Mouse (Mus musculus) gastrocnemius, postnatal 10 days (tissue): ENCODE results near the gene Rnaseh2c. TPM values are rescaled to one million over a fixed set of nuclear protein-coding genes. Genes with fewer than 3 reads are reported as not detected.
A peak's percentile ranks its signal among the peaks of the same experiment; 100 is the strongest.

Source experiments
- DNase-seq: peaks from one replicate; pipeline ENCODE4 v3.0.0; 2021; ENCODE audit warnings: mixed read lengths
- total RNA-seq, 2 experiments: library from RNA; stranded (reverse); gene quantifications; 2 replicates each; pipeline ENCODE4 v1.2.3; 2021

Gene Rnaseh2c
- total RNA-seq, 2 experiments from 2014 or later = 44.9 to 50.4 TPM

- DNase-seq = no peak
These were observed 29.1 kb upstream of the Rnaseh2c start for GRCm38 (mm10) chr19:5572331-5573125.

DNA sequence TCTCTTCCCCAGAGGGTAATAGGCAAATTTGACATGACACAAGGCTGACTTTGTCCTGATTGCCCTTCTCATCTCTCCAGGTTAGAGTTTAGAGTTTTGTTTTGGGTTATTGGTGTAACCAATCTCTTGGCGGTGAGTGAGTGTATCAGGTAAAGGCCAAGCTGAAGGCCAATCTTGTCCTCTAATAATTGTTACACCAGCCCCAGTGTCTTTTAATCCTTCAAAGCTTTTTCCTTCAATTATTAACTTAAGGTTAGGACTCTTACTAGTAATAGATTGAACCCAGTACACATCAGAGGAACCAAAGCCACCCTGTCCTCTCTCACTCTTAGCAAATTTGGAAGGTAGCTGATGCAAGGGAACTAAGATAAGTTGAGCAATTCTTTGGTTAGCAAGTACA, 26.3 kb upstream of the Rnaseh2c start:
- no peak for DNase-seq

- DNase-seq = no peak
These were observed 21.7 kb upstream of the Rnaseh2c start for GRCm38 (mm10) chr19:5579971-5580370.

DNA sequence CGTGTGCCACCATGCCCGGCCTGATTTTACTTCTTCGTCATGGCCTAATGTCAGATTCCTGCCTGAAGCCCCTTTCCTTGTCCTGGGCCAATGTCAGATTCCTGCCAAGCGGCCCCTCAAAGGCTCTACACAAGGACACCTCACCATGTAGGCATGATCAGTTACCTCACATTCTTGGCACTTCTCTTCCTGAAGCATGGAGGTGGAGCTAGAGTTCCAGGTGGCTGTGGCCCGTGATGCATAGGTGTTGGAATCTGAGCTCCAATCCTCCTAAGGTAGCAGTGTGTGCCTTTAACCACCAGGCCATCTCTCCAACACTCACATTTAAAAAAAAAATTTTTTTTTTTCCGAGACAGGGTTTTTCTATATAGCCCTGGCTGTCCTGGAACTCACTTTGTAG, 20.9 kb upstream of the Rnaseh2c start:
- DNase-seq = no peak

- no peak for DNase-seq
These were observed 19.7 kb upstream of the Rnaseh2c start for GRCm38 (mm10) chr19:5581995-5582394.

GRCm38 (mm10) chr19:5589159-5589558, 12.5 kb upstream of the Rnaseh2c start:
- DNase-seq = no peak

GRCm38 (mm10) chr19:5591888-5592287, 9.8 kb upstream of the Rnaseh2c start:
- DNase-seq = no peak

- DNase-seq = no peak
These were observed 2.4 kb upstream of the Rnaseh2c start for GRCm38 (mm10) chr19:5599224-5599623.

- DNase-seq = no peak
These were observed 2.0 kb downstream of the Rnaseh2c start for GRCm38 (mm10) chr19:5603664-5604063.

- no peak for DNase-seq
These were observed 3.5 kb downstream of the Rnaseh2c start for GRCm38 (mm10) chr19:5605126-5605525.

DNA sequence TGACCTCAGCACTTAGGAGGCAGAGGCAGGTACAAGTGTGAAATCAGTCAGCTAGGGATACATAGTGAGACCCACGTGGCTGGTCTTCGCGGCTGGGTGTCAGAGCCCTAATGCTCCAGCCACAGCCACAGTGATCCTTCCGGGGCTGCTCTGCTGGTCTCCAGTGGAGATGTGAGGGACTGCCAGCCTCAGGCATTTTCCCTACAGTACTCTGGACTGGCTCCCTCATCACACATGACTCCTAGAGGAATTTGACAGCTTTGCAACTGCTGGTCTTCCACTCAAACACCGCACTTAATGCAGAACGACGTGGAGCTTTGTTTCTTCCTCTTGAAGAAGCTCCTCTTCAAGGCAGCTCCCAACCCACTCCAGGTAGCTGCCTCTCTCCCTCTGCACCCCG, 4.5 kb downstream of the Rnaseh2c start:
- DNase-seq = no peak

DNA sequence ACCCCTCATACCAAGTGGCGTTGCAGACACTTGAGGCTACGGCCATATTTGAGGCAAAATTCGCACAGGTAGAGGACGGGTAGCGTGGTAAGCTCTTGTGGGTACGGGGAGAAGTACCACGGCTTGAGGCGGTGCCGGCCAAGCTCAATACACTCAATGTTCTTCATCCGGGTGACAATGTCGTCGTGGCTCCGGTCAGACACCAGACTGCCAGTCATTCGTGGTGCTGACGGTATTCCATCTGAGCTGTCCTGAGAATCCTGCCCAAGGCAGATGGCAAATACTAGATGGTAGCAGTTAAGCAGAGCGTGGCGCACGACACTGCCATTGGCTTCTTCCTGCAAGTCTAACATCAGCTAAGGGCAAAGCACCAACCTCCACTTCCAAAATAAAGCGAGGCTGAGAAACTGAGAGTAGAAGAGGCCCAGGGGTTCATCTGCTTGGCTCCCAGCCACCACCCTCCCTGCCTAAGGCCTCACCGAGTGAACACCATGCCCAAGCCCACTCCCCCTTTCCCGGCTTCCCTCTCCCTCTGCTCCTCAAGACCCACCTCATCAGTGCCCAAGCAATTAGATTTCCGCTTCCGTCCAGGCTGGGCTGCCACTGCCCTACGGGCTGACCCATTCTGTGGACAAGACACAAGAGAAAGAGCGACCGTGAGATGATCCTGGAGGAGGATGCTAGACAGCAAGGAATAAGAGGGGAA, 6.2 kb downstream of the Rnaseh2c start:
- DNase-seq = no peak

DNA sequence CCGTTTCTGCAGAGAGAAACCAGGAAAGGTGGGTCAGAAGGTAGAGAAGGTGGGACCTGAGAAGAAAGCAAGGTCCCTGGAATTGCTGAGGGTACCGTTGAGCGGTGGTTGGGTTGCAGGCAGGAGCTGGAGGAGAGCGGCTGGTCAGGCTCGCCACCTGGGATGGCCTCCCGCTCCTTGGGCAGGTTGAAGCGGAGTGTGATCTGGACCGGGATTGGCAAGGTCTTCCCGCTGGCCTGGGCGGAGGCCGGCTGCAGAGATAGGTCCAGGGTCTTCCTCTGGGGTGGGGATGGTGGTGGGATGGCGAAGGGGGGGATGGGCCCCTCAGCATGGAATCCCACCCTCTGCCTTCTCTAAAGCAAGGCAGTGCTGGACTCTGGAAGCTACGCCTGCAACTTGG, 7.0 kb downstream of the Rnaseh2c start:
- DNase-seq = no peak

DNA sequence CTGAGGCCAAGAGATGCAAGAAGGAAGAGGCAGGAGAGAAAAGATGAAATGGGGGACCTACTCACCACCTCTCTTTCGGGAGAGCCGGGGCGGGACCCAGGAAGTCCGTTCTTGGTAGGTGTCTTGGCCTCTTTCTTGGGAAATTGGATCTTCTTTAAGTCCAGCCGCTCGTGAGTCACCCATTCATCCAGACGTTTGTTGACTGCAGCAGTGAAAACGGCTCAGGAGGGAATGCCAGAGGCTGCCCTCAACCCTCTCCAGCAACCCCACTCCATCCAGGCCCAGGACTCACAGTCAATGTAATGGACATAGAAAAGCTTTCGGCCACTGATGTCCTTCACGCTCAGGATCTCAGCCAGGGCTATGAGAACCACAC, 7.5 kb downstream of the Rnaseh2c start:
- DNase-seq = no peak

GRCm38 (mm10) chr19:5609547-5610404, 8.1 kb downstream of the Rnaseh2c start, which contains the start of gene Kat5:
TSS of gene Kat5 (minus strand) at chr19:5610237.
- DNase-seq = peak; percentile 89

DNA sequence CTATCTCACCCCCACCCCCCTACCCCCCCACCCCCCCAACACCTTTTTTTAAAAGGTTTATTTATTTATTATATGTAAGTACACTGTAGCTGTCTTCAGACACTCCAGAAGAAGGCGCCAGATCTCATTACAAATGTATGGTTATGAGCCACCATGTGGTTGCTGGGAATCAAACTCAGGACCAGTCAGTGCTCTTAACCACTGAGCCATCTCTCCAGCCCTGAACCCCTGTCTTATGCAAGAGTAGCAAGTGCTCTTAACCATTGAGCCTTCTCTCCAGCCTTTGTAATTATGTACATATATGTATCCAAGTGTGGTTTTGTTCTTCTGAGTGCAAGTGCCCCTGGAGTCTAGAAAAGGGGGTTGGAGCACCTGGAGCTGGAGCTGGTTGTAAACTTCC, 10.3 kb downstream of the Rnaseh2c start:
- no peak for DNase-seq

- DNase-seq = no peak
These were observed 11.2 kb downstream of the Rnaseh2c start for GRCm38 (mm10) chr19:5612762-5613411.

DNA sequence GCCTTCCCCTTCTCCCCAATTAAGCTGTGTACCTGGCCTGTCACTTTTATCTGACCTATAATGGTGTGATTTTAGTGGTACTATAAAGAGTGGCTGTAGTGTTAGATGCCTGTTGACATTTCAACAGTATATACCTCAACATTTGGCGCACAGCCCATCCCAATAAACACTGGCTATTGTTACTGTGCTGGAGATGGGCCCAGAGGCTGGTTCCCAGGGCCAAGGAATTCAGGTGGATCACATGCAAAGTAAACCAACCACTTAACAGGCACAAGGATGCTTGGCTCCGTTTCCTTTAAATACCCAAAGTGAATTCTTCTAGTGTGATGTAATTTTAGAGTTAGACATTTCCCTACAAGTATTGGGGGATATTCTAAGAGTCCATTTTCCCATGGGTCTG, 13.3 kb downstream of the Rnaseh2c start:
- DNase-seq = no peak

DNA sequence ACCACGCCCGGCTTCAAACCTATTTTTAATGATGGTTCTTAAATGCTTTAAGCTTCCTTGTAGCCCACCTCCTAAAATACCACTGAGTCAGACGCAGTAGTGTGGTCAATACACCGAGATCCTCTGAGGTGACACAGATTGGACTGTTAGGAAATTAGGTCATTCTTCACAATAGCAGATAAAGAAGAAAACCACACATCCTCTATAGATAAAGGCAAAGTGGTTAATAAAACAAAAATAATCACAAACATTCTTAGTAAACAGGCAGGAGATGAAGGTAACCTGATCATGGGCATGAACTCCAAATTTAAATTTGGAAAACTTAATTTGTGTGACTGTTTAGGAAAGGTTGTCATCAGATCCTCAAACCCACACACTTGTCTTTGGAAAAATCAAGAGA, 18.3 kb downstream of the Rnaseh2c start:
- no peak for DNase-seq

DNA sequence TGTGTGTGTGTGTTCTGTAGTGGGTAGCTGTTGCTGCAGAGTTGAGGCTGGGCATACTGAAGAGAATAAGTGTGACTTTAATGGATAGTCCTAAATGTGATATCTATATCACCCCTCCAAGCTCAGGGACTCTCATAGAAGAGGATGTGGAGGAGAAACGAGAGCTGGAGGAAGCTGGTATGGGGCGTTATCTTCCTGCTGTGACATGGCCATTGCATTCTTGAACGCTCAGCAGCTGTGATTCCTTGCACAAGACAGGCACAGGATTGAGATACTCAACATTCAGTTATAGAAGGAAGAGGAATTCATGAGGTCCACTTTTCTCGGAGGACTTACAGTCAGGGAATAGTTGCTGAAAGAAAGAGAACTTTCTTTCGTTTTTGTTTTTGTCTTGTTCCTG, 20.2 kb downstream of the Rnaseh2c start:
- no peak for DNase-seq

GRCm38 (mm10) chr19:5625311-5625710, 23.6 kb downstream of the Rnaseh2c start:
- no peak for DNase-seq

DNA sequence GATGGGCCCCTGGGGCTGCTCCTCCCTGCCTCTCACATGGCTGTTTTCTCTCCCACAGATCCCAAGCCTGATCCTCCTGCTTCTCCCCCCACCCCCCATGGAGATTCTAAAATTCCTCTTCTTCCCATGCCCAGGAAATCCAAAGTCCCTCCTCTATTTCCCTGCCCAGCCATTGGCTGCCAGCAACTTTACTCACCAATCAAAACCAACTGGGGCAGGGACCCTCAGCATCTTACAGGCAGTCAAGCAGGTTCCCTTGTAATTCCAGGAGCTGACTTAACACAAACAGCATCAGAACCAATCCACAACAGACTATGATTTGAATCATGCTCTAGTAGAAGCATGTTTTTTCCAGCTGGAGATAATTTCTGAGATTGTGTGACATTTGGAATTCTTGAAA, 28.2 kb downstream of the Rnaseh2c start:
- no peak for DNase-seq
